Mouse (Mus musculus): ENCODE data around the gene Hadh. TPM values are rescaled to one million over a fixed set of nuclear protein-coding genes. Genes with fewer than 3 reads are reported as not detected.

Hadh gene
- polyA plus RNA-seq, 1 experiment = 41.0 TPM

DNA sequence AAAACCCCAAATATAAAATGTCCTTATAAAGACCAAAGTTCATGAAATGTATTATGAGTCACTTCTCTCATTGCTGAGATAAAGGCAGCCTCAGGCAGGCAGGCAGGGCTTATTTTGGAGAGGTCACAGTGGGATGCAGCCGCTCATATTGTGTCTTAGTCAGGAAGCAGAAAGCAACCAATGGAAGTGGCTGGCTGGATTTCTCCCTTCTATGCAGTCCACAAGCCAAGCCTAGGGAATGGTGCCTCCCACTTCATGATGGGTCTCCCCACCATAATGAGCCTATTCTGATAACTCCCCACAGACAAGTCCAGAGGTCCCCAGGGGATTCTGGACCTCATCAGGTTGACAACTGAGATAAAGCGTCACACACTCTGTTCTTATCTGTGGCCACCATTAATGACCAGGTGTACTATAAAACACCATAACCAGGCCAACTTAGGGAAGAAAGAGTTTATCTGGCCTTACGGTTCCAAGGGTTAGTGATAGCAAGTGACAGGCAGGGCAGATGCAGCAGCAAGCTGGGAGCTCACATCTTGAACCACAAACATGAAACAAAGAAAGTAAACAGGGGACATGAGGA lies 16.4 kb downstream of the Hadh start:
- TF ChIP-seq CTCF (IDR thresholded peaks at IDR 0.05; ENCODE audit: low read depth, low read length) (no peak), POLR2A (IDR thresholded peaks at IDR 0.05; ENCODE audit: borderline replicate concordance, low read depth, low read length) (no peak)
- H3K4me1 ChIP-seq (ENCODE audit: control insufficient read depth, insufficient read depth, low read length) = no peaks in the 10 kb centered on the region
- no peak overlapping the region for H3K4me3 ChIP-seq (ENCODE audit: insufficient read depth, low read length)
- no peak overlapping the region for H3K27ac ChIP-seq (ENCODE audit: insufficient read depth, low read depth, low read length)

DNA sequence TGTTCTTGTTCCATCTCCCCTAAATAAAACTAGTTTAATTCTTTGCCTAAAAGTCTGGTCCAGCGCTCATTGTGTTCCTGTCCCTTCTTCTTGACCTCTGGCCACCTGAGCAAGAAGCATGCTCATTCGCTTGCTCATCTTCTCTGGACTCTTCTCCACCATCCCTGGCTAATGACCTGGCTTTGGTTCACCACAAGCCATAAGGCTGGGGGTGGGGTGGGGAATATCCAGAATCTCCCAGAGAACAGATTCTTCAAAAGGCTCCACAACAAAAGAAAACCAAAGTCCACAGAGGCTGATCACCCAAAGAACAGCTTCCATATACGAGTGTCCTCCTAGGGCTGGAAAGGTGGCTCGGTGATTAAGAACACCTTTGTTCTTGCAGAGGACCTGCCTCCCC lies 16.9 kb downstream of the Hadh start:
- TF ChIP-seq CTCF (IDR thresholded peaks at IDR 0.05; ENCODE audit: low read depth, low read length) (no peak), POLR2A (IDR thresholded peaks at IDR 0.05; ENCODE audit: borderline replicate concordance, low read depth, low read length) (no peak)
- H3K4me1 ChIP-seq (ENCODE audit: control insufficient read depth, insufficient read depth, low read length) = no peaks in the 10 kb centered on the region
- no peak overlapping the region for H3K27ac ChIP-seq (ENCODE audit: insufficient read depth, low read depth, low read length)
- H3K4me3 ChIP-seq (ENCODE audit: insufficient read depth, low read length) = no peak overlapping the region

DNA sequence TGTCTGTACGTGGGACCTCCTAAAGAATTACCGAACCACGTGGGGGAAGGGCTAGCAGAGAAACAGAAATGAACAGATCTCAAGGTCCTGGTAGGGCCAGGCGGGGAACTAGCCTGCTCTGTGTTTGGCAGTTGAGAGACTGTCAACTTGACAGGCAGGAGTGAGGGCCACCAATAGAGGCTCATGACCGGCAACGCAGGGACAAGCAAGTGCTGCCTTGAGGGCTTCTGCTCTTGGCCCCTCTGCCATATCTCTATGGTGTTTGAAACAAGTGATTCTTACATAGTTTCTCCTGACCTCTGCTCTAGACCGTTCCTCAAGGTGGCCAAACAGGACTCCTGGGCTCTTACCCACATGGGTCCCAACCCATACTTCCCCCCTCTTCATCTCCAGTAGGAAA lies 20.3 kb downstream of the Hadh start:
- TF ChIP-seq CTCF (IDR thresholded peaks at IDR 0.05; ENCODE audit: low read depth, low read length) (no peak), POLR2A (IDR thresholded peaks at IDR 0.05; ENCODE audit: borderline replicate concordance, low read depth, low read length) (no peak)
- Histone ChIP-seq H3K27ac (ENCODE audit: insufficient read depth, low read depth, low read length) (no peak overlapping the region), H3K4me3 (ENCODE audit: insufficient read depth, low read length) (no peak overlapping the region), H3K4me1 (ENCODE audit: control insufficient read depth, insufficient read depth, low read length) (no peaks in the 10 kb centered on the region)

DNA sequence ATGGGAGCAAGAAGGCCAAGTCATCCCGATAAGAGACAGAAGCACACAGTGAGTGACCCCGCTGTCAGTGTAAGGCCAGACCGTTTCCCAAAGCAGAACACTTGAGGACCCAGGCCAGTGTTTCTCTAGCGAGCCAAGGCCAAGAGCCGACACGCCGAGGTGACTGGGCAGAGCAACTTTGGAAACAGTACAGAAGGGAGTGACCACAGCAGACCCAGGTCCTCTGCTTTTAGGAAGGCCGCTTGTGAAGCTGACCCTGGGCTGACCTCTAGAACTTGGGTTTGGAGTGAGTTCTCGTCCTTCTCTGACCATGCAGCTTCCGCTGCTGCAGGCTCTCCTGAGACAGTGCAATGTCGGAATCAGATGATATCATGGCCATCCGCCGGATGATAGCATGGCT lies 20.9 kb downstream of the Hadh start:
- H3K4me1 ChIP-seq (ENCODE audit: control insufficient read depth, insufficient read depth, low read length) = no peaks in the 10 kb centered on the region
- no peak overlapping the region for H3K4me3 ChIP-seq (ENCODE audit: insufficient read depth, low read length)
- H3K27ac ChIP-seq (ENCODE audit: insufficient read depth, low read depth, low read length) = no peak overlapping the region
- TF ChIP-seq POLR2A (IDR thresholded peaks at IDR 0.05; ENCODE audit: borderline replicate concordance, low read depth, low read length) (no peak), CTCF (IDR thresholded peaks at IDR 0.05; ENCODE audit: low read depth, low read length) (no peak)

DNA sequence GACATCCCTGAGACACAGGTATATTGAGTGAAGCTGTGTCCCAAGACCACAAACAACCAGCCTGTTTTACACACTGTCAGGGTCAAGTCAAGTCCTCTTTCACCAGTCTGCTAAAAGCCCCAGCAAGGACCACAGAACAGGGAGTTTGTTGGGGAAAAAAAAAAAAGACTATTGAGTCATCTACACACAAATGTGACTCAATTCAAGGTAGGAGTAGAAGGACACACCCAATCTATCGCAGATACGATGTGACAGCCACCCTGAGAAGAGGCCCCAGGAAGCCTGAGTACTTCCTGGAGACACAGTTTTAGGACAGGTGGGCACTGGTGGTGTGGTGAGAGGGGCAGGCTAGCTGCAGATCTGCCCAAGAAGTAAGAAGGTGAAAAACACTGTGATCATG lies 21.6 kb downstream of the Hadh start:
- TF ChIP-seq POLR2A (IDR thresholded peaks at IDR 0.05; ENCODE audit: borderline replicate concordance, low read depth, low read length) = no peak
- TF ChIP-seq CTCF (IDR thresholded peaks at IDR 0.05; ENCODE audit: low read depth, low read length) = no peak
- H3K4me3 ChIP-seq (ENCODE audit: insufficient read depth, low read length) = no peak overlapping the region
- no peak overlapping the region for H3K27ac ChIP-seq (ENCODE audit: insufficient read depth, low read depth, low read length)
- H3K4me1 ChIP-seq (ENCODE audit: control insufficient read depth, insufficient read depth, low read length) = no peaks in the 10 kb centered on the region

DNA sequence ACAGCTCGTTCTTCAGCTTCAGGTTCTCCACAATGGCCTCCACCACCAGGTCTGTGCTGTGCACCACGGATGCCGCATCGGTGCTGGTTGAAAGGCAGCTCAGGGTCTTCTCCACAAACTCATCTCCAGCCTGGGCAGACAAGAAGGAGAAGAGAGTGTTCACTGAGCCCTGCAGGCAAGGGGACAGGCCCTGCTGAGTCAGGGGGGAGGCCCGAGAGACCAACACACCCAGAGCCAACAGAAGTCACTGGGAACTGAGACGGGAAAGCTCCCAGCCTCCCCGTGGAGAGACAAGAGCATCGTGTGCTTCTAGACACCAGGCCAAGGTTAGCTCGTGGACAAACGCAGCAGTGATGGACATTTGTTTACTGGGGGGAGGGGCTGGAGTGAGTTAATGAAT lies 23.5 kb downstream of the Hadh start:
- Histone ChIP-seq H3K4me1 (ENCODE audit: control insufficient read depth, insufficient read depth, low read length) (no peaks in the 10 kb centered on the region), H3K4me3 (ENCODE audit: insufficient read depth, low read length) (no peak overlapping the region), H3K27ac (ENCODE audit: insufficient read depth, low read depth, low read length) (no peak overlapping the region)
- no peak for TF ChIP-seq POLR2A (IDR thresholded peaks at IDR 0.05; ENCODE audit: borderline replicate concordance, low read depth, low read length)

DNA sequence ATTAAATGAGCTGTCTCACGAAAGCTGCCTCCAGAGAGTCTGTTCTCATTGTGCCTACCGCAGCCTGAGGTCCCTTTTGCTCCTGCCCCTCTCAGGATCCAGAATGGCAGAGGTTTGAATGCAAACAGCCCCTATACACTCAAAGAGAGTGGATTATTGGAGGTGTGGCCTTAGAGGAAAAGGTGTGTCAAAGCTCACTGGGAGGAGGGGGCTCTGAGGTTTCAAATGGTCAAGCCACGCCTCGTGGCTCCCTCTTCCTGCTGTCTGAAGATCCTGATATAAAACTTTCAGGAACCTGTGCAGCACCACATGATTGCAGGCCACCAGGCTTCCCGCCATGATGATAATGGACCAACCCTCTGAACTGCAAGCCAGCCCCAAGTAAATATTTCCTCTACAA lies 24.1 kb downstream of the Hadh start:
- Histone ChIP-seq H3K4me3 (ENCODE audit: insufficient read depth, low read length) (no peak overlapping the region), H3K4me1 (ENCODE audit: control insufficient read depth, insufficient read depth, low read length) (no peaks in the 10 kb centered on the region), H3K27ac (ENCODE audit: insufficient read depth, low read depth, low read length) (no peak overlapping the region)
- no peak for TF ChIP-seq POLR2A (IDR thresholded peaks at IDR 0.05; ENCODE audit: borderline replicate concordance, low read depth, low read length)
- no peak for TF ChIP-seq CTCF (IDR thresholded peaks at IDR 0.05; ENCODE audit: low read depth, low read length)

DNA sequence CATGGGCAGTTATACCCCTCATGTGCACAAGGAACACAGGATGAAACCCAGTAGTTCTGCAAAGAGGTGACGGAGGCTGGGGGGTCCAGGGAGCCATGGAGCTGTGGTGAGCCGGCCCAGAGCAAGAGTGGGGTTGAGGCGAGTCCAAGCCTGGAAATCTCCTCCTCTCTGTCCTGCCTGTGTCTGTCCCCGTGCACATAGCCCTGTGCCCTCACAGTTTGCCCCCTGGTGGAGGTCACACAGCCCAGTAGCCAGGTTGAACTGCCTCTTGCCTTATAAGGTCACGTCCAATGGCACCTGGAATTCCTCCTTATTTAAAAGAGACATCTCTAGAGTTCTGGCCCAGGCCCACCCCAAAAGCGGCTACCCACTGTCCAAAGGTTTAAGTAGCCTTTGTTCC lies 24.5 kb downstream of the Hadh start:
- no peak overlapping the region for H3K4me3 ChIP-seq (ENCODE audit: insufficient read depth, low read length)
- H3K27ac ChIP-seq (ENCODE audit: insufficient read depth, low read depth, low read length) = no peak overlapping the region
- TF ChIP-seq POLR2A (IDR thresholded peaks at IDR 0.05; ENCODE audit: borderline replicate concordance, low read depth, low read length) = no peak
- TF ChIP-seq CTCF (IDR thresholded peaks at IDR 0.05; ENCODE audit: low read depth, low read length) = no peak
- H3K4me1 ChIP-seq (ENCODE audit: control insufficient read depth, insufficient read depth, low read length) = no peaks in the 10 kb centered on the region

DNA sequence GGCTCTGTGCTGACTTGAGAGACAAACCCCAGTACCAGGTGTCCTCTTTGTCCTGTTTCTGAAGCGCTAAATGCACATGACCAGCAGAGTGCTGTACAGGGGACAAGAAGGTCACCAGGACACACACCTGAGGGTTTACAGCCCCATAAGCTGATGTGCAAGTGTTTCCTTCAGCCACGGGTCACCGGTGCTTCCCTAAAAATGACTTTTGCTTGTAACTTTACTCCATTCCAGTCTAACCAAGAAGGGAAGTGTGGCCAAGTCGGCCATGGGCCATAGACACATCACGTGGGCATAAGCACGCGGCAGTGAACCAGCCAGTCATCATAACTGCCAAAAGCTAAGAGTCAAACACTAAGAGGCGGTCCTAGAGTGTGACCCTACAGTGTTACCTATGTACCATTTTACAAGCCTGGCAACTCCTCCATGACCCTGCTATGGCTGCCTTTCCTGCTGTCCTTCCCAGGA lies 25.3 kb downstream of the Hadh start:
- TF ChIP-seq CTCF (IDR thresholded peaks at IDR 0.05; ENCODE audit: low read depth, low read length) (no peak), POLR2A (IDR thresholded peaks at IDR 0.05; ENCODE audit: borderline replicate concordance, low read depth, low read length) (no peak)
- no peaks in the 10 kb centered on the region for H3K4me1 ChIP-seq (ENCODE audit: control insufficient read depth, insufficient read depth, low read length)
- no peak overlapping the region for H3K4me3 ChIP-seq (ENCODE audit: insufficient read depth, low read length)
- no peak overlapping the region for H3K27ac ChIP-seq (ENCODE audit: insufficient read depth, low read depth, low read length)

DNA sequence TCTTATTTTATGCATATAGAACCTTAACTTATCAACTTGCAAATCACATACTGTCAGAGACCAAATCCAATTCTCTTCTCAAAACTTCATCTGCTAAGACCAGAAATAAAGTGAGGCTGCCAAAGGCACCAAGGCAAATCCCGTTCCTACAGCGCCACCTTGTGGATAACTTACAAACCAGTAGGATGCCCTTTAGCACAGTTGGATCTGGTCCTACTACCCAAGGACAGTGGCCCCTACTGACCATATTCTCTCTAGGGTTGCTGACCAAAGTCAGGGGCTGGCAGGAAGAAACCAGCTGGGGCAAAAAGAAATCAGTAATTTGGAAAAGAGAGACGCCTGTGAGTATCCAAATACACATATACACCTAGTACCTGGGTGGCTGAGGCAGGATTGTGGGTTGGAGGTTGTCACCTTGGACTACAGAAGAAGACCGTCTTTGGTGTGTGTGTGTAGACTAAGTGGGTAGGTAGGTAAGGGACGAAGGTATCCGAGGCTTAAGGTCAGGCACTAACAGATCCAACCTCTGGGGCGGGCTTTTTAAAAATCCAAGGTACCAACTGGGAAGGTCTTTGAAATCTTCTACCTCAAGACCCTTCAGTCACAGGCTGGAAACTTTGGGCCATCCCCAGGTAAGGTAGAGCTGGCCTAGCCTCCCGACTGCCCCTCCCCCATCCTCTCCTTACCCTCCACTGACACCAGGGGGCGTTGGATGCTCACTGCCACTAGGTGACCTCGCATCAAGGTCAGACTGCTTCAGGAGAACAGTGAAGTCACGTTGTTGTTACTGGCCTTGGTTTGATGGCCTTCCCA lies 25.9 kb downstream of the Hadh start:
- Histone ChIP-seq H3K27ac (ENCODE audit: insufficient read depth, low read depth, low read length) (no peak overlapping the region), H3K4me1 (ENCODE audit: control insufficient read depth, insufficient read depth, low read length) (no peaks in the 10 kb centered on the region), H3K4me3 (ENCODE audit: insufficient read depth, low read length) (no peak overlapping the region)
- TF ChIP-seq CTCF (IDR thresholded peaks at IDR 0.05; ENCODE audit: low read depth, low read length) = peak; percentile 34
- TF ChIP-seq POLR2A (IDR thresholded peaks at IDR 0.05; ENCODE audit: borderline replicate concordance, low read depth, low read length) = no peak

Measured in bone marrow macrophage, adult 2 months (primary cell).